Mouse (Mus musculus) olfactory bulb, adult 2 months (tissue): Measurements from ENCODE around the gene Muc1. TPM values are rescaled to one million over a fixed set of nuclear protein-coding genes. Genes with fewer than 3 reads are reported as not detected.

ENCODE experiments used
- H3K27ac ChIP-seq: fragments of 200-500 bp; 2 replicates; pipeline ENCODE4 v1.5.1; 2012; ENCODE audit warnings: low read depth, low read length; ENCODE audit not compliant: insufficient read depth
- H3K4me1 ChIP-seq: fragments of 200-500 bp; 2 replicates; pipeline ENCODE4 v1.6.1; 2012; ENCODE audit warnings: low read length; ENCODE audit not compliant: control insufficient read depth, insufficient read depth
- H3K4me3 ChIP-seq: fragments of 200-500 bp; 2 replicates; pipeline ENCODE4 v1.5.1; 2012; ENCODE audit warnings: mild to moderate bottlenecking, low read depth, low read length, moderate library complexity; ENCODE audit not compliant: insufficient read depth
- CTCF ChIP-seq: fragments of 200-500 bp; IDR thresholded peaks from 2 replicates; pipeline ENCODE4 v1.5.1; 2012; ENCODE audit warnings: low read depth, mild to moderate bottlenecking, low read length, moderate library complexity; ENCODE audit not compliant: insufficient read depth
- POLR2A ChIP-seq: fragments of 200-500 bp; IDR thresholded peaks from 2 replicates; pipeline ENCODE4 v1.6.1; 2012; ENCODE audit warnings: mild to moderate bottlenecking, low read depth, low read length, moderate library complexity; ENCODE audit not compliant: insufficient read depth
- WGBS: fragments of 180-500 bp; shearing (Covaris S2); methylation state at CpG from one replicate; pipeline ENCODE4 v1.1.7; 2018; 5-methylcytosine and 5-hydroxymethylcytosine counted together
- polyA plus RNA-seq: library from polyadenylated mRNA; stranded (reverse); fragments of >200 nt; gene quantifications from 2 replicates; pipeline ENCODE4 v1.2.4, GENCODE M21; 2012; ENCODE audit warnings: low replicate concordance; ENCODE audit not compliant: missing spikeins, insufficient read depth, insufficient read length

Gene Muc1
- not detected in 2 replicates for polyA plus RNA-seq

DNA sequence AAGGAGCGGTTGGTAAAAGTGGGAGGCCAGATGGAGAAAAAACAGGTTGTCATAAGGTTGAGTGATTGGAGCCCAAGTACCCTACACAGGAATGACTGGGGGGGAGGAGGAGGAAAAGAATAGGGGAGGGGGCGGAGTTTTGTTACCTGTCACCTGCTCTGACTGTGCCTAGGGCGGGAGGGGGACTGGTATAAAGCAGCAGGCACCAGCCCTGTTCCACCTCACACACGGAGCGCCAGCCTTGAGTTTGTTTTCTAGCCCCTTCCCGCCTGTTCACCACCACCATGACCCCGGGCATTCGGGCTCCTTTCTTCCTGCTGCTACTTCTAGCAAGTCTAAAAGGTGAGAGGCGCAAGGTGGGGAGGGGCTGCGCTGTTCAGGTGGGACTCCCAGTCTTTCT lies at the start of gene Muc1:
Gene Muc1 (plus strand): TSS at position 222 of the 400 bp plus-strand sequence.
- 49% methylated on average over 10 of the region's 10 CpGs for WGBS
- peak within 1 kb of the TSS; percentile 45 for H3K4me3 ChIP-seq
- peaks cover 44% of the 10 kb centered on the region for H3K4me1 ChIP-seq
- H3K27ac ChIP-seq: peak within 1 kb of the TSS; percentile 43
- TF ChIP-seq CTCF (no peak), POLR2A (no peak)

DNA sequence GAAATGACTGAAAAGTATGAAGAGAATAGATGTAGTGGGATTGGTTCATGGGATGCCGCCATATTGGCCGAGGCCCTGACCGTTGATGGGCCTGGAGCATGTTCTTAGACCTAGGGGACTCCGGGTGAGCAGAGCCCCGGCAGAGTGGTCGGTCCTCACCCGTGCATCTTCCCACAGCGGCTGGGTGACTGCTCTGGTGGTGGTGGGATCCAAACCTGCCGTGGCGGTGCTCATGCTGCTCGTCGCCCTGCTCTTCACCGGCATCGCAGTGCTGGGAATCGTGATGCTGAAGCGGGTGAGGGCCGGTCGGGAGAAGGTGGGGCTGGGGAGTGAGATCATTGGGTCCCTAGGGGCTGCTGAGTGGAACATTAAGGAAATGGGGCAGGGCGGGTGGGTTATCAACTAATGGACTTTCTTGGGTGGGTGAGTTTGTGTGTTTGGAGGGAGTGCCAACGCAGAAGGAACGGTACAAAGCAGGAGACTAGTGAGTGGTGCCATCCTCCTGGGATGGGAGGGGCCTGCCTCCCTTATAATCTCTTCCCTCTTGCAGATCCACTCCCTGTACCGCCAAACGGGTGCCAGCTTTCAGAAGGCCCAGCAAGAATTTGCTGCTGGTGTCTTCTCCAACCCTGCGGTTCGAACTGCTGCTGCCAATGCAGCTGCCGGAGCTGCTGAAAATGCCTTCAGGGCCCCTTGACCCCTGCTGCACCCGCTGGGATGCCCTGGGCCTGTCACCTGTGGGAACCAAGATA lies 46.9 kb upstream of the Muc1 start:
- 92% methylated on average over 27 of the region's 27 CpGs for WGBS
- no peak overlapping the region for H3K4me3 ChIP-seq
- H3K4me1 ChIP-seq: peaks cover 22% of the 10 kb centered on the region
- TF ChIP-seq CTCF (no peak), POLR2A (no peak)
- H3K27ac ChIP-seq: no peak overlapping the region

DNA sequence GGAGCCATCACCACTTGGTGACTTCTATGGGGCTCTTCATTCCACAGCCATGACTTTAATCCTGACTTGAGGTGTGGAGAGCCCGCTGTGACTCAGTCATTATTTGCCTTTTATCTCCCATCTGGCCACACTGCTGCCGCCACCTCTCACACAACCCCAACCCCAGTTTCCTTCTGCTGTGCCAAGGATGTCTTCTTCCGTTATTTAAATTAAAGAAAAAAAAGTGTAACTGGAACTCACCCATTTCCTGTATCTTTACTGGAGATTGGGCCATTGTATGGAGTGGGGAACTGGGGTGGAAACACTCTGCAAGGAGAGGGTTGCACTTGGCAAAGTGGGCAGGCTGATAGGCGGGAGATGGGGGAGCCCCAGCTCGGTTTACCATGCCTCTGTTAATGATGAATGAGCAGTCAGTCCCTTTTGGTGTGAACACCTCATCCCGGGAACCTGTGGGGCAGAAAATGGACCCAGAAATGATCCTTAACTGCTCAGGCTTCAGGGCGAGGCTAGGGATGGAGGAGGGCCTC lies 46.3 kb upstream of the Muc1 start:
- WGBS: 47% methylated on average over 7 of the region's 7 CpGs
- H3K4me3 ChIP-seq: no peak overlapping the region; the same call in 1 of the 2 replicates
- no peak overlapping the region for H3K27ac ChIP-seq
- peaks cover 22% of the 10 kb centered on the region for H3K4me1 ChIP-seq
- TF ChIP-seq CTCF (no peak), POLR2A (no peak)

DNA sequence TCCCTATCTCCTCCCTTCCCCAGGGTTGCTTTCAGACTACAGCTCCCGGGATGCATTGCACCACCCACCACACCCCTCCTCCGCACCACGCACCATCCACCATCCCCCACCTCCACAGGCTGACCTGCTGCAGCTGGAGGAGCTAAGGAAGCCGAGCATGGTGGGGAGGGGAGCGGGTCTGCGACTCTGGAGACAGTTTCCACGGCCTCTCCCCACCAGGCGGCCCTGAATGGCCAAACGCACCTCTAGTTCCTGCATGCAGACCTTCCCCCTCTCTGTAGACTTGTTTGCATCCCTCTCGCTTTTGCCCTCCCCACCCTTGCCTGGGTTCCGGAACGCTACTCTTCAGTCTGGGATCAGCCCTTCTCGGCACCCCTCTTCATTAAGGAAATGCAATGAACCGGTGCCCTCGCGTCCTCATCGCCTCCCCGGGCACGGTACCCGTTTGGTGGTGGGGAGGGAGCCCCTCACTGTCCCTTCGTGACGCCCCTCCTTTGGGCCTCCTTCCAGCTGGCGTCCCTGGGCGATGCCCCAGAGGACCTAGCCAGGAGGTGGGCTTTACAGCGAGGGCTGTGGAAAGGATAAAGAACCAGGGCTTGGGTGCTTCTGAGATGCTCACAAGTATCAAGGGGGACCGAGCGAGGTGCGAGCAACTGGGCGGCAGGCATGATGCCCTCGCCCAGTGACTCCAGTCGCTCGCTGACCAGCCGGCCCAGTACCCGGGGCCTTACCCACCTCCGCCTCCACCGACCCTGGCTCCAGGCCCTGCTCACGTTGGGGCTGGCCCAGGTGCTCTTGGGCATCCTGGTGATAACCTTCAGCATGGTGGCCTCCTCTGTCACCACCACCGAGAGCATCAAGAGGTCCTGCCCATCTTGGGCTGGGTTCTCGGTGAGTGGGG lies 45.5 kb upstream of the Muc1 start, which contains the start of gene Fam189b:
Gene Fam189b (plus strand): TSS at position 86 of the 901 bp plus-strand sequence.
- H3K27ac ChIP-seq: peak within 1 kb of the TSS; percentile 69
- 3% methylated on average over 39 of the region's 39 CpGs for WGBS
- peaks cover 26% of the 10 kb centered on the region for H3K4me1 ChIP-seq
- peak within 1 kb of the TSS; percentile 77 for H3K4me3 ChIP-seq
- no peak for TF ChIP-seq CTCF
- TF ChIP-seq POLR2A: peak; percentile 88

DNA sequence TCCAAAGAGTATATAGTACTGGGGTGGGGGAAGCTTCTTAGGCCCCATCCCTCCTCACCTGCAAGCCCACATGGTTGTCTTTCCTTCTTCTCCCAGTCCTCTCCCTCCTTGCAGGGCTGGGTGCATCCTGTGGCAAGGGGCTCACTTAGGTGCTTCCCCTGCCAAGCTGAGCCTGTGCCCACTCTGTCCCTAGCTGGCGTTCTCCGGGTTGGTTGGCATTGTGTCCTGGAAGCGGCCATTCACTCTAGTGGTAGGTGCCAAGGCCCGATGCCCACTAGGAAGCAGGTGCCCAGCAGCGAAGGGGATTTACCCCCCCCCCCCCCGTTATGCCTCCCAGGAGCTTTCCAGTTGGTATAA lies 44.9 kb upstream of the Muc1 start:
- 26% methylated on average over 6 of the region's 6 CpGs for WGBS

DNA sequence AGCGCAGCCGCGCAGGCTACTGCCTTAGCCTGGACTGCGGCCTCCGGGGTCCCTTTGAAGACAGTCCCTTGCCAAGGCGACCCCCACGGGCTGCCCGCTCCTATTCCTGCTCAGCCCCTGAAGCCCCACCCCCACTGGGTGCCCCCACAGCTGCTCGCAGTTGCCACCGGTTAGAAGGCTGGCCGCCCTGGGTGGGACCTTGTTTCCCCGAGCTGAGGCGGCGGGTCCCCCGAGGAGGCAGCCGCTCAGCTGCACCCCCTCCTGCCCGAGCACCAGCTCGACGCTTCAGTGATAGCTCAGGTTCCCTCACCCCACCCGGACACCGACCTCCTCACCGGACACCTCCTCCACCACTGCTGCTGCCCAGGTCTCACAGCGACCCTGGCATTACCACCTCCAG lies 41.7 kb upstream of the Muc1 start:
- TF ChIP-seq CTCF (no peak), POLR2A (no peak)
- Histone ChIP-seq H3K4me3 (no peak overlapping the region), H3K4me1 (peaks cover 28% of the 10 kb centered on the region), H3K27ac (no peak overlapping the region)
- 54% methylated on average over 23 of the region's 23 CpGs for WGBS

More for the DNA sequence above, 44.9 kb upstream of the Muc1 start:
- peak overlapping the region; percentile 77 for H3K4me3 ChIP-seq
- peaks cover 31% of the 10 kb centered on the region for H3K4me1 ChIP-seq
- TF ChIP-seq POLR2A: no peak
- TF ChIP-seq CTCF: no peak
- no peak overlapping the region; the same call in 1 of the 2 replicates for H3K27ac ChIP-seq

DNA sequence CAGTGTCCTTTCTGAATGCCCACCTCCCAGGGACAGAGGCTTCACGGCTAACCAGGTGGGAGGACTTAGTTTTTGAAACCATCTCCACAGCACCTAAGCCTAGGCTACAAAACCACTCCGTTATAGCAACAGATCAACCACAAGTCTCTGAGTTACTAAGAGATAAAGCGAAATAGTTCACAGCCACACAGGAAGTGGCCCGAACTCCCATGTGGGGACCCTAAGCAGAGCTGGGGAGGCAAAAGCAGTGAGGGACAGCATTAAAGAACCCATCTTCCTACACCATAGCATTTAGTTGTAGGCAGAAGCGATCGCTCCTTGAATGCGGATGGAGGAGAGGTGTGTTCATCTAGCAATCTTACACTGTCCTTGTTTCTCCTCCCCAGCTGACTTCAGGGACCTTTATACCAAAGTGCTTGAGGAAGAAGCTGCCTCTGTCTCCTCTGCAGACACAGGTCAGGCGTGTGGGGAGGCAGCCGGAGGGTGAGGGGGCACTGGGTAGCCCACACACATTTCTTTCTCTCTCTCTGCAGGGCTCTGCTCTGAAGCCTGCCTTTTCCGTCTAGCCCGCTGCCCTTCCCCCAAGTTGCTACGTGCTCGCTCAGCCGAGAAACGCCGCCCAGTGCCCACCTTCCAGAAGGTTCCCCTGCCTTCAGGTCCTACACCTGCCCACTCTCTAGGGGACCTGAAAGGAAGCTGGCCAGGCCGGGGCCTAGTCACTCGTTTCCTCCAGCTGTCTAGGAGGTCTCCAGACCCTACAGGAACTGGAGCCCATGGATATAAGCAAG lies 41.0 kb upstream of the Muc1 start:
- 70% methylated on average over 18 of the region's 18 CpGs for WGBS
- Histone ChIP-seq H3K4me3 (no peak overlapping the region; the same call in 1 of the 2 replicates), H3K4me1 (peaks cover 26% of the 10 kb centered on the region), H3K27ac (peak overlapping the region; percentile 44; the same call in 1 of the 2 replicates)
- no peak for TF ChIP-seq POLR2A
- no peak for TF ChIP-seq CTCF

DNA sequence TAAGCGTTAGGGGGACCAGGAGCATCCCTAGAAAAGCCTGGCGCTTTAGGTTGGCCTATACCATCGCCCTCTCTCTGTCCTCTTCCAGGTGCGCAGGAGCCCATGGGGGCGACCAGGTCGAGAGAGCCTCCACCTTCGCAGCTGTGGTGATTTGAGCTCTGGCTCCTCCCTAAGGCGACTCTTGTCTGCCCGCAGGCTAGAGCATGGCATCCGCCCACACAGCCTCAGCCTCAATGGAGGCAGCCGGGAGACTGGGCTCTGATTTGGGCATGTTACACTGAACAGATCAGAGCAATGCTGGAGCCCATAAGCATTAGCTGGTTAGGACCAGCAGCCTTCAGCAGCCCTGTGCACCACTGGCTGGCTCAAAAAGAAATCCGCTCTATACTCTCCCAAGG lies 40.4 kb upstream of the Muc1 start:
- Histone ChIP-seq H3K27ac (peak overlapping the region; percentile 44; the same call in 1 of the 2 replicates), H3K4me3 (no peak overlapping the region; the same call in 1 of the 2 replicates), H3K4me1 (peaks cover 26% of the 10 kb centered on the region)
- WGBS: 52% methylated on average over 12 of the region's 12 CpGs
- no peak for TF ChIP-seq CTCF
- TF ChIP-seq POLR2A: no peak
